Mouse (Mus musculus): ENCODE measurements around the gene Serpinb9f. TPM values are rescaled to one million over a fixed set of nuclear protein-coding genes. Genes with fewer than 3 reads are reported as not detected.
"Not testable (repeated sequence)": the region's sequence is repeated elsewhere in the genome, so short reads cannot be mapped to it uniquely, and the experiment has no call there.

The Serpinb9f gene
- not detected in 2 replicates for polyA plus RNA-seq (2014; fragmentation: Nextera tagmentation; extraction: Ambion mirVana)

- not testable (repeated sequence) for H3K4me1 ChIP-seq (ENCODE audit: control insufficient read depth, insufficient read depth, low read length); H3K27me3 ChIP-seq (ENCODE audit: control insufficient read depth, insufficient read depth, low read length); H3K9me3 ChIP-seq (ENCODE audit: control insufficient read depth, low read length); H3K9ac ChIP-seq (ENCODE audit: low read length); H3K36me3 ChIP-seq (ENCODE audit: control insufficient read depth, insufficient read depth, low read length); H3K27ac ChIP-seq (ENCODE audit: low read depth, low read length); ATAC-seq (ENCODE audit: insufficient read depth, low FRiP score, low TSS enrichment); DNase-seq (ENCODE audit: low spot score); H3K4me3 ChIP-seq (ENCODE audit: low read depth, low read length); H3K4me2 ChIP-seq (ENCODE audit: low read depth)
- WGBS, result 87% methylated on average over 3 of the region's 3 CpGs
Measured at GRCm38 (mm10) chr13:33323777-33324176, at the start of gene Serpinb9f. TSS of gene Serpinb9f (plus strand) at chr13:33324077.

DNA sequence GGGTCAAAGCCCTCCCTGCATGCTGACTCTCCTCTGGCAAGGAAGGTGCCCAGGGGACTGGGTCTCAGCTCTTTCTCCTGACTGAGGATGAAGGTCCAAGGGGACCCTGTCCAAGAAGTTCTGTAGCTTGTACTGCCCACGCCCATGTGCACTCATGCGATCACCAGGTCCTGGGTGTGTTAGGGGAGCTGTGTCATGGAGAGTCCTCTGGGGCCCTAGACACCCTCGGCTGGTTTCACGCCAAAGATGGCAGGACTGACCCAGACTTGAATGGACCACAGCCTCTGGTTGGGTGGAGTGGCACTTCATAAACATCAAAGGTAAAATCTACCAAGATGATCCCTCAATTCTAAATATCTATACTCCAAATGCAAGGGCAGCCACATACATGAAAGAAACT is 15.2 kb upstream of the Serpinb9f start:
- H3K9ac ChIP-seq (ENCODE audit: low read length); H3K4me3 ChIP-seq (ENCODE audit: low read depth, low read length); H3K27me3 ChIP-seq (ENCODE audit: control insufficient read depth, insufficient read depth, low read length); H3K4me2 ChIP-seq (ENCODE audit: low read depth); H3K9me3 ChIP-seq (ENCODE audit: control insufficient read depth, low read length); H3K36me3 ChIP-seq (ENCODE audit: control insufficient read depth, insufficient read depth, low read length); H3K27ac ChIP-seq (ENCODE audit: low read depth, low read length); H3K4me1 ChIP-seq (ENCODE audit: control insufficient read depth, insufficient read depth, low read length); ATAC-seq (ENCODE audit: insufficient read depth, low FRiP score, low TSS enrichment); DNase-seq (ENCODE audit: low spot score): not testable (repeated sequence)
- WGBS, result 84% methylated on average over 4 of the region's 4 CpGs

- WGBS, result no CpG with 5 or more reads among the region's 1 CpGs
- ATAC-seq (ENCODE audit: insufficient read depth, low FRiP score, low TSS enrichment); H3K4me2 ChIP-seq (ENCODE audit: low read depth); H3K36me3 ChIP-seq (ENCODE audit: control insufficient read depth, insufficient read depth, low read length); H3K9me3 ChIP-seq (ENCODE audit: control insufficient read depth, low read length); H3K4me3 ChIP-seq (ENCODE audit: low read depth, low read length); DNase-seq (ENCODE audit: low spot score); H3K4me1 ChIP-seq (ENCODE audit: control insufficient read depth, insufficient read depth, low read length); H3K9ac ChIP-seq (ENCODE audit: low read length); H3K27ac ChIP-seq (ENCODE audit: low read depth, low read length); H3K27me3 ChIP-seq (ENCODE audit: control insufficient read depth, insufficient read depth, low read length): not testable (repeated sequence)
Measured at GRCm38 (mm10) chr13:33356666-33357065, 32.8 kb downstream of the Serpinb9f start.

Other genes starting within 250 kb of the Serpinb9f start
- gene Serpinb1b, start 245.5 kb upstream of the Serpinb9f start, polyA plus RNA-seq (2014; fragmentation: Nextera tagmentation; extraction: Ambion mirVana), result not detected in 2 replicates
- not detected in 2 replicates for gene Serpinb9c, start 164.3 kb upstream of the Serpinb9f start, polyA plus RNA-seq (2014; fragmentation: Nextera tagmentation; extraction: Ambion mirVana)
- not detected in 2 replicates for gene Serpinb9d, start 131.1 kb upstream of the Serpinb9f start, polyA plus RNA-seq (2014; fragmentation: Nextera tagmentation; extraction: Ambion mirVana)
- not detected in 2 replicates for gene Serpinb9e, start 74.5 kb upstream of the Serpinb9f start, polyA plus RNA-seq (2014; fragmentation: Nextera tagmentation; extraction: Ambion mirVana)
- not detected in 2 replicates for gene Gm11397, start 71.7 kb downstream of the Serpinb9f start, polyA plus RNA-seq (2014; fragmentation: Nextera tagmentation; extraction: Ambion mirVana)
- not detected in 2 replicates for gene Serpinb9g, start 160.7 kb downstream of the Serpinb9f start, polyA plus RNA-seq (2014; fragmentation: Nextera tagmentation; extraction: Ambion mirVana)

Data from neural tube, embryonic 11.5 days (tissue).